Mouse (Mus musculus) liver, embryonic 12.5 days (tissue): Measurements from ENCODE around the gene Zbtb16. TPM values are rescaled to one million over a fixed set of nuclear protein-coding genes. Genes with fewer than 3 reads are reported as not detected.

ENCODE experiments used
- ATAC-seq: fragments of 200-750 bp; cut with Nextera tagmentation; 2 replicates; pipeline ENCODE4 v1.8.0; 2017; ENCODE audit warnings: moderate number of reproducible peaks, mild to moderate bottlenecking, moderate library complexity
- H3K27ac ChIP-seq: fragments of 300-500 bp; sonication (generic); 2 replicates; pipeline ENCODE4 v1.5.1; 2016; ENCODE audit warnings: mild to moderate bottlenecking
- H3K27me3 ChIP-seq: fragments of 300-500 bp; sonication (generic); replicated peaks from 2 replicates; pipeline ENCODE4 v1.6.1; 2016; ENCODE audit warnings: mild to moderate bottlenecking, moderate library complexity
- H3K36me3 ChIP-seq: fragments of 300-500 bp; sonication (generic); 2 replicates; pipeline ENCODE4 v1.6.1; 2016; ENCODE audit warnings: mild to moderate bottlenecking, moderate library complexity
- H3K4me1 ChIP-seq: fragments of 300-500 bp; sonication (generic); 2 replicates; pipeline ENCODE4 v1.6.1; 2016
- H3K4me2 ChIP-seq: fragments of 300-500 bp; sonication (generic); 2 replicates; pipeline ENCODE4 v1.6.1; 2016; ENCODE audit warnings: mild to moderate bottlenecking, moderate library complexity
- H3K4me3 ChIP-seq: fragments of 300-500 bp; sonication (generic); 2 replicates; pipeline ENCODE4 v1.5.1; 2016; ENCODE audit warnings: mild to moderate bottlenecking, moderate library complexity
- H3K9ac ChIP-seq: fragments of 300-500 bp; sonication (generic); 2 replicates; pipeline ENCODE4 v1.6.1; 2016; ENCODE audit warnings: mild to moderate bottlenecking, moderate library complexity
- H3K9me3 ChIP-seq: fragments of 300-500 bp; sonication (generic); replicated peaks from 2 replicates; pipeline ENCODE4 v1.6.1; 2016; ENCODE audit warnings: mild to moderate bottlenecking, moderate library complexity
- WGBS: fragments of 180-500 bp; shearing (Covaris S2); methylation state at CpG from one replicate; pipeline ENCODE4 v1.1.7; 2016; ENCODE audit not compliant: insufficient replicate concordance; 5-methylcytosine and 5-hydroxymethylcytosine counted together
- polyA plus RNA-seq: library from polyadenylated mRNA; unstranded; fragments of >200 nt; fragmentation: Nextera tagmentation; extraction: Ambion mirVana; gene quantifications from 2 replicates; pipeline ENCODE4 v1.2.1, GENCODE M21; 2016

Zbtb16 gene
- polyA plus RNA-seq, 1 experiment from 2014 or later = 1.6 TPM

DNA sequence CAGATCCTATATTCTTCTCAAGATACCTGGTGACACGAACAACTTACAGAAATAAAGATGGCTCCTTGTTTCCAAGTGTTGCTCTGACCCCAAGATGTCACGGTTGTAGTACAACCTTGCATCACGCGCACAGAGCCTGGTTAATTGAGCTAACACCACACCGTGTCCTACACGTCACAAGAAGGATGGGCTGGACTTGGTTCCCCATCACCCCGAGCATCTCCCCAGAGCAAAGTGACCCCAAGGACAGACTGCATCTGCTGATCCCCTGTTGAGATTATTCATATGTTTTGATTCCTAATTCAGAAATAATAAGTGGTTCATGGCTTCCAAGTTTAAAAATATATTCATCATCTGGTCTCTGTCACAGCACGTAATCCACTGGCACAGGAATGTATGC lies 62.3 kb downstream of the Zbtb16 start:
- no peak overlapping the region for H3K4me2 ChIP-seq
- no peak overlapping the region for H3K9ac ChIP-seq
- WGBS = 75% methylated on average over 8 of the region's 8 CpGs
- no peak for ATAC-seq
- no peaks in the 10 kb centered on the region for H3K36me3 ChIP-seq
- no peaks in the 10 kb centered on the region for H3K9me3 ChIP-seq
- no peaks in the 10 kb centered on the region for H3K4me1 ChIP-seq
- H3K27ac ChIP-seq = no peak overlapping the region
- H3K4me3 ChIP-seq = no peak overlapping the region
- H3K27me3 ChIP-seq = peaks cover 42% of the 10 kb centered on the region

DNA sequence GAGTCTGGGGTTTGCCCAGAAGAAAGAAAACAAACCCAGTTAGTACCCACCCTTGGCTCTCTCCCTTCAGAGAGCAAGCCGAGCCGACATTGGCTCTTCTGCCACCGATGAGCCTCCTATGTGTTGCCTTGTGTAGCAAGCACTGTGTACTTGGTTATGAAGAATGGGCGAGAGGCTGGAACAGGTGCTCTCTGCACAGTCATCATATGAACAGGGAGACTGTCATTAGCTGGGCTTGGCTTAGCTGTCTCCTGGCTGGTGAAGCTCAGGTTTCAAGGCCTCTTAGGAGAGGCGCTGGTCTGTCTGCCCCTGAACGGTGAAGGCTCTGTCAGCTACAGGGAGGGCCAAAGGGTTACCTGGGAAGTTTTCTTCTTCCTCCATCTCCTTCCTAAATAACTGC lies 62.9 kb downstream of the Zbtb16 start:
- Histone ChIP-seq H3K36me3 (no peaks in the 10 kb centered on the region), H3K4me2 (no peak overlapping the region), H3K4me1 (no peaks in the 10 kb centered on the region), H3K9ac (no peak overlapping the region), H3K27me3 (peaks cover 37% of the 10 kb centered on the region), H3K27ac (no peak overlapping the region), H3K4me3 (no peak overlapping the region), H3K9me3 (no peaks in the 10 kb centered on the region)
- 82% methylated on average over 6 of the region's 6 CpGs for WGBS
- no peak for ATAC-seq

DNA sequence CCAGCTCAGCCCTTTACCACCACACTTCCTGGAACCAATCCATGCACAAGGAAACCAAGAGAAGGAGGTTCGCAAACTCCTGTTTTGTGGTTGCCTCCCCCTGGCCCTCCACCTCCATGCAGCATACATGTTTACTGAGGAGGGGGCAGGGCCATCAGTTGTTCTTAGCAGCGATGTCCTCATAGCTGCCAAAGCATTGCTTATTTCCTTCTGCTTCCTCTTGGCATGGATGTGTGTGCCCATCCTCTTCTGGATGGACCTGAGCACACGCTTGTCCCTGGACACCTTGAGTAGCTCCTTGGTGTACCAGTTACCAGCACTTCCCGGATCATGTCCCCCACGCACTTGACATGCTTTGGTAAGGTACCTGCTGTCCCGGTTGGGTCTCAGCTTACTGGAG lies 64.5 kb downstream of the Zbtb16 start:
- Histone ChIP-seq H3K9me3 (no peaks in the 10 kb centered on the region), H3K4me3 (no peak overlapping the region), H3K27me3 (peaks cover 22% of the 10 kb centered on the region), H3K4me2 (no peak overlapping the region), H3K36me3 (no peaks in the 10 kb centered on the region), H3K27ac (no peak overlapping the region), H3K4me1 (no peaks in the 10 kb centered on the region), H3K9ac (no peak overlapping the region)
- no peak for ATAC-seq
- 74% methylated on average over 6 of the region's 6 CpGs for WGBS

DNA sequence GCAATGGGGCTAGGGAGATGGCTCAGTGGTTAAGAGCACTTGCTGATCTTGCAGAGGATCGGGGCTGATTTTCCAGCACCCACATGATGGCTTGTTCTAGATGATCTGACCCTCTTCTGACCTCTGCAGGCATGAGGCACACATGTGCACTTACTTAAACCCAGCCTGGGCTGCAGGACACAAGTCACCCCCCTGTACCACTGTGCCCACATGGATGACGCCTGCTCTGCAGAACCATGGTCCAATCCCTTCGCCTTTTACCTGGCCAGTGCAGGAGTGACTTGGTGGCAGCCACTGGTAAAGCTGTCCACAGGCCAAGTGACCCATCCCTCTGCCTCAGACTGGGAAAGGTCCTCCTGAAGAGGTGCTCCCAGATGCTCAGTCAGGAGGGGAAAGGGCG lies 67.1 kb downstream of the Zbtb16 start:
- Histone ChIP-seq H3K36me3 (no peaks in the 10 kb centered on the region), H3K9ac (no peak overlapping the region), H3K27ac (no peak overlapping the region), H3K4me2 (no peak overlapping the region), H3K9me3 (no peaks in the 10 kb centered on the region), H3K4me3 (no peak overlapping the region), H3K4me1 (no peaks in the 10 kb centered on the region), H3K27me3 (0 out of 2 replicates have a peak, but pooled peaks cover 16% of the 10 kb centered on the region)
- WGBS = 69% methylated on average over 4 of the region's 4 CpGs
- ATAC-seq = no peak

DNA sequence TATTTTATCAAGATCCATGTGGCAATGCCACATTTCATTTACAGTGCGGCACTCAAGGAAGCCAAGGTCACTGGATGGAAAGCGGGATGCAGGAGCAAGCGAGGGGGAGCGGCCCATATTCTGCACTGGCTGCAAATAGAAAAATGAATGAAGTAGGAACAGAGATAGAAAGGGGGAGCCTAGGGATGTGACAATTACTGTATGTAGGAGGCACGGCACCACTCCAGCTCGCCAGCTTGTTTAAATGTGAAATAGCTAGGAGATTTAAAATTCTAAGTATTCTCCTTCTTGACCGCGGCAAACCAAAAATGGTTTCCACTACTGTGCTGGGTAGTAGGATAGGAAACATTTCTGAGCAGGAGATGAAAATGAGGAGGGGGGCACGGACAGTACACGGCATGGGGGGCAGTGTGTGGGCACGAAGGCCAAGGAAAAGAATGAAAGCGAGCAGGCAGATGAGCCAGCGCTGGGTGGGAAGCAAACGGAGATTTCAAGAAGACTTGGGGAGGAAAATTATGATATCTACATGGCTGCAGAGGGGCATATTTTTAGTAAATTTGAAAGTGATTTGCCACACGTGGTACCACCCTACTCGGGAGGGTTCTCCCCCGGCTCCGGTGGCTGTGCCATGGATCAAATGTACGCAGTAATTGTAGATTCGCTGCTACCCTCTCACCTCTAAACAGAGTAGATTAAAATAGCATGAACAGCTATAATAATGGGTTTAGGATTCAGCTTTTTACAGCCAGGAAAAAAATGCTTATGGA lies 68.2 kb downstream of the Zbtb16 start:
- WGBS = 81% methylated on average over 20 of the region's 20 CpGs
- no peak overlapping the region for H3K4me3 ChIP-seq
- no peaks in the 10 kb centered on the region for H3K36me3 ChIP-seq
- H3K4me1 ChIP-seq = no peaks in the 10 kb centered on the region
- H3K27me3 ChIP-seq = 0 out of 2 replicates have a peak, but pooled peaks cover 16% of the 10 kb centered on the region
- no peak for ATAC-seq
- no peak overlapping the region for H3K27ac ChIP-seq
- H3K9me3 ChIP-seq = no peaks in the 10 kb centered on the region
- H3K4me2 ChIP-seq = no peak overlapping the region
- no peak overlapping the region for H3K9ac ChIP-seq

DNA sequence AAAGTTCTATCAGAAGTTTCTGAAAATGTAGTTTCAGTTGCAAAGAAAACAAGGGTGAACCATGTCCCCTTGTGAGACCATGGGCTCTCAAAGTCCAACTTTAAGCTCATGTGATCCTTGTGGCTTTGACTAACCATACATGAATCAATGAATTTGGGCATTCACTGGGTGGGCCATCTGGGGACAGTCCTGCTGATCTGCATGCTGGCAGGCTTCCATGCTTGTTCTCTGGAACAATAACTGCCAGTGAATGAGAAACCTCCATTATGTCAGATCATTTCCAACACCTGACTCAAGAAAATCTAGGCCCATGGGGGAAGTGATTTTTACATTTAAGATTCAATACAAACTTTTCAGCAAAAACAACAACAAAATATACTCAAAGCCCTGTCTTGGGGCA lies 70.1 kb downstream of the Zbtb16 start:
- ATAC-seq = no peak
- Histone ChIP-seq H3K4me1 (0 out of 2 replicates have a peak, but pooled peaks cover 4% of the 10 kb centered on the region), H3K27me3 (0 out of 2 replicates have a peak, but pooled peaks cover 14% of the 10 kb centered on the region), H3K4me2 (no peak overlapping the region), H3K4me3 (no peak overlapping the region), H3K9me3 (no peaks in the 10 kb centered on the region), H3K27ac (no peak overlapping the region), H3K9ac (no peak overlapping the region), H3K36me3 (no peaks in the 10 kb centered on the region)

DNA sequence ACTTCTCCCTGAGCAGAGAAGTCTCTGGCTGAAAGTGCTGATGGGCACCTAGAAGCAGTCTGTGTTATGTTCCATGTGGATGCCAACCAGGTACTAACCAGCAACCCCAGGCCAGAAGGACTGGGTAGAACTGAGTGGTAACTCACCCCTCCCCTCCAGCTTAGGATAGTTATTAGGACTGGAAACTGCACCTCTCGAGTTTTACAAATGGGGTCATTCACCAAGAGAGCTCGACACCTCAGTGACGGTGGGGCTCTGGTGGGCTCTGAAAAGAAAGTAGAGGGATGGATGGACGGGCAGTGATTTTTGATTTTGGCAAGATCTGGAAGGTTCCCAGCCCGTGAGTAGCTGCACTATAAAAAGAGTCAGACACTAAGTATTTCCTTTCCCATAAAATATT lies 71.7 kb downstream of the Zbtb16 start:
- 72% methylated on average over 5 of the region's 5 CpGs for WGBS
- no peak for ATAC-seq
- Histone ChIP-seq H3K9ac (no peak overlapping the region), H3K4me1 (peaks cover 11% of the 10 kb centered on the region), H3K4me3 (no peak overlapping the region), H3K27me3 (0 out of 2 replicates have a peak, but pooled peaks cover 4% of the 10 kb centered on the region), H3K9me3 (no peaks in the 10 kb centered on the region), H3K27ac (no peak overlapping the region), H3K4me2 (no peak overlapping the region), H3K36me3 (no peaks in the 10 kb centered on the region)

DNA sequence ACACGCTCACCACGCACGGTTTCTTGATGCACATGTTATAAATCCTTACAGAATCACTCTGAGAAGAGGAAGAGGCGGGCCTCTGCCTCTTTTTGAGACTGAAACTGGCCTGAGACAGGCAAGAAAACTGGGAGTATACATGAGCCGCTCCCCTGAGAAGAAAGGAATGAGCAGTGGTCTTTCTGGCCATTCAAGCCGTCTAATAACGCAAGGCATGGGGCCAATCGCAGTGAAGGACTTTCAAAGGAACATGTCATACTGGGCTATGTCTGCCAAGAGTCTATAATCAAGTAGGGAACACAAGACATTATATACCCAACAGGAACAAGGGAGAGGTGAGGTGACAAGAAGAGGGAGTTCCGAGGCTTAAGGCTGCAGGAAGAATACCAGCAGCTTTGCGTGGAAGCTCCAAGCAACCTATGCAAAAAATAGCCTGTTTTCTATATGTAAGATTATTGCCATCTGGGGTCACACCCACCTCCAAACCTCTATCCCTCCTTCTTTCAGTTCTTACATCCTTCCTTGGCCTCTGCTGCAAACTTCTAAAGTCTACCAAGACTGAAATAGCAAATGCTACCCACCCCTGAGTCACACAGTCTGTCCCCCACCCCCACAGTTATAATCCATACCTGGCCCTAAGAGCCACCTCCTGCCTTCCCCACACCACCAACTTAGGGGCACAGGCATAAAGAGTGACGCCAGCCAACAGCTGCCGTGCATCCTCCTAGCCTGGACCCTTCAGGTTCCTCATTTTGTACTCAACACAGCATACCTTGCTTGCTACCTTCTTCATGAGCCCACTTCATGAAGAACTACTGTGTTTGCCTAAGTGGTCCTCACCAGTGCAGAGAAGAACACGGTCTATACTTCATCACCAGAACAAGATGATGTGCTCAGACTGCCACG lies 74.0 kb downstream of the Zbtb16 start:
- no peaks in the 10 kb centered on the region for H3K9me3 ChIP-seq
- H3K36me3 ChIP-seq = no peaks in the 10 kb centered on the region
- WGBS = 77% methylated on average over 14 of the region's 14 CpGs
- no peak overlapping the region for H3K9ac ChIP-seq
- ATAC-seq = no peak
- H3K4me1 ChIP-seq = peaks cover 11% of the 10 kb centered on the region
- H3K27ac ChIP-seq = no peak overlapping the region
- H3K4me3 ChIP-seq = no peak overlapping the region
- H3K4me2 ChIP-seq = no peak overlapping the region
- H3K27me3 ChIP-seq = peaks cover 4% of the 10 kb centered on the region; the same call in 1 of the 2 replicates

DNA sequence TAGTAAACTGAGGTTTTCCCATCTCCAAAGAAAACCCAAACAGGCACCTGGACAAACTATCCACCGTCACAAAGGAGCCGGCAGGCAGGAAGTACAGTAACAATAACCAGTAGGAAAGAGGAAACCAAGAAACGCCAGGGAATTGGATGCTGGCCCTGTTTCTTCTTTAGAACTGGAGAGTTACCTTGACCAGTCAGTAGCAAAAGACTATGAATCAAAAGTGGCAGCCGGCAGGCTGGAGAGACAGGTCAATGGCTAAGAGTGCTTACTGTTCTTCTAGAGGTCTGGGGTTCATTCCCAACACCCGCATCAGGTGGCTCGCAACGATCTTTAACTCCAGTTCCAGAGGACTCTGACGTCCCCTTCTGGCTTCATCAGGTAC lies 74.9 kb downstream of the Zbtb16 start:
- no peak overlapping the region for H3K27ac ChIP-seq
- peaks cover 12% of the 10 kb centered on the region for H3K4me1 ChIP-seq
- no peak overlapping the region for H3K9ac ChIP-seq
- H3K4me2 ChIP-seq = no peak overlapping the region
- H3K27me3 ChIP-seq = peaks cover 4% of the 10 kb centered on the region; the same call in 1 of the 2 replicates
- H3K4me3 ChIP-seq = no peak overlapping the region
- WGBS = 69% methylated on average over 8 of the region's 8 CpGs
- ATAC-seq = no peak
- no peaks in the 10 kb centered on the region for H3K36me3 ChIP-seq
- no peaks in the 10 kb centered on the region for H3K9me3 ChIP-seq

DNA sequence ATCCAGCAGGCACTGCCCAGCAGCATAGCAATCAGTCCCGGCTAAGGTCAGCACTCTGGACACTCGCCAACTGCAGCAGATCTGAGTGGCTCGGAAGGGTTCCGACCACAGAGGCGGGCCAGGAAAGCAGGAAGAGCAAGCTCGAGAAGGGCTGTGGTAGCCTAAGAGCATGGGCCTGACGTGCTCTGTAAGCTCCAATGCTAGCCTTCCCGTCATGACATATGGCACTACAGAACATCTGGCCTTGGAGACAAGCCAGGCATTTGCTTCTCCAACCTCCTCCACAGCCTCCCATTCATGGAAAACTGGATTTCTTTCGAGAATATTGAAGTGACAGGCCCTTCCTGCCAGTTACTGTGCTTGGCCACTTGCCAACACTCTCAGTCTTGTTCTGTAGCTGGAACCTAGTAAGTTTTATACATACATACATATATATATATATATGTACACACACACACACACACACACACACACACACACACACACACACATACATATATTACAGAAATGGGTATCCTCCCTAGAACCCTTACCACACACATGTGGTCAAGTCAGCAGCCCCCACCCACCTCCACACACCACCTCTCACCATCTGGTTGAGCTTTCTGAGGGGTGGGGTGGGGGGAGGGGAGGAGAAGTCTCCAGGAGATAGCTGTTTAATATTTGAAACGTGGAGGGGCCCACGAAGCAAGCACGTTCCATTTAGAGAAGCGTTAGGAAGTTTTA lies 75.4 kb downstream of the Zbtb16 start:
- Histone ChIP-seq H3K4me2 (no peak overlapping the region), H3K9me3 (no peaks in the 10 kb centered on the region), H3K9ac (no peak overlapping the region), H3K36me3 (no peaks in the 10 kb centered on the region), H3K27me3 (peaks cover 4% of the 10 kb centered on the region; the same call in 1 of the 2 replicates), H3K27ac (no peak overlapping the region), H3K4me1 (peaks cover 14% of the 10 kb centered on the region), H3K4me3 (no peak overlapping the region)
- 52% methylated on average over 13 of the region's 13 CpGs for WGBS
- ATAC-seq = no peak

DNA sequence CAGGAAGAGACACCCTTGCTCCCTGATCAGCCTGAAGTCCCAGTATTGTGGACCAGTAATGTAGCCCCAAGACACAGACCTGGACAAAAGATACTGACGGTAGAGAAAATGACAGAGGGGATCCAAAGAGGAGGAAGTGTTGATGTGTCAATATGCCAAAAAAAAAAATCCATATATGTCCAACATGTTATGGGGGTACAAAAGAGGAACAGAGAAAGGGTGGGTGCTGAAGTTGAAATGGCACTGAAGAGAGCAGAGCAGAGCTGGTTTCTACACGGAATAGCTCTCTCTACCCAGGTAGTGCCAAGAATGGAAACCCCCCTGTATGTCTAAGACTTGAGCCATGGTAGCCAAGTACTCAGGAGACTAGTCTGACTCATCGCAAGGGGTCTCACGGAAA lies 76.9 kb downstream of the Zbtb16 start:
- H3K4me1 ChIP-seq = peaks cover 14% of the 10 kb centered on the region
- no peak overlapping the region for H3K27ac ChIP-seq
- no peak overlapping the region for H3K9ac ChIP-seq
- WGBS = 62% methylated on average over 4 of the region's 4 CpGs
- ATAC-seq = no peak
- H3K4me3 ChIP-seq = no peak overlapping the region
- H3K36me3 ChIP-seq = no peaks in the 10 kb centered on the region
- H3K27me3 ChIP-seq = peaks cover 4% of the 10 kb centered on the region; the same call in 1 of the 2 replicates
- no peaks in the 10 kb centered on the region for H3K9me3 ChIP-seq
- H3K4me2 ChIP-seq = no peak overlapping the region
